Mouse (Mus musculus): ENCODE data around the gene Tmem160. TPM values are rescaled to one million over a fixed set of nuclear protein-coding genes. Genes with fewer than 3 reads are reported as not detected.

Tmem160 gene
- polyA plus RNA-seq, 1 experiment from 2014 or later = 67.2 TPM

DNA sequence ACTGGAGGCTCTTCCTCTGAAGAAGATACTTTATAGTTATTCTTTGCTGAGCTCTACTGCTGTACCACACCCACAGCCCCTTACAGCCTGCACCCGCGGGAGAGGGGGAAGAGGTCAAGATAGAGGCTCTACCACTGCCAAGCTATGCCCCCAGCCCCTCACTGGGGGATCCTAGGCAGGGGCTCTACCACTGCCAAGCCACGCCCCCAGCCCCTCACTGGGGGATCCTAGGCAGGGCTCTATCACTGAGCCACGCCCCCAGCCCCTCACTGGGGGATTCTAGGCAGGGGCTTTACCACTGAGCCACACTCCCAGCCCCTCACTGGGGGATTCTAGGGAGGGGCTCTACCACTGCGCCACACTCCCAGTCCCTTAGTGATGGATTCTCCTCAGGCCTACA is 3.7 kb downstream of the Tmem160 start:
- peaks cover 4% of the 10 kb centered on the region; the same call in 1 of the 2 replicates for H3K36me3 ChIP-seq (ENCODE audit: control insufficient read depth, insufficient read depth, low read length)
- H3K4me1 ChIP-seq (replicated peaks; ENCODE audit: control insufficient read depth, insufficient read depth, low read length) = peaks cover 5% of the 10 kb centered on the region
- H3K27ac ChIP-seq (ENCODE audit: low read depth) = no peak overlapping the region
- ATAC-seq (replicated peaks; ENCODE audit: low FRiP score, low TSS enrichment, low read depth) (no peak), DNase-seq (ENCODE audit: low spot score) (no peak)
- H3K4me3 ChIP-seq (ENCODE audit: low read depth, low read length) = no peak overlapping the region
- H3K9me3 ChIP-seq (ENCODE audit: control insufficient read depth, low read length) = no peaks in the 10 kb centered on the region
- no peak overlapping the region for H3K9ac ChIP-seq (ENCODE audit: low read length)
- H3K4me2 ChIP-seq (ENCODE audit: low read length) = no peak overlapping the region
- WGBS = 79% methylated on average over 5 of the region's 5 CpGs
- H3K27me3 ChIP-seq (replicated peaks; ENCODE audit: control insufficient read depth, insufficient read depth, low read length) = 0 out of 2 replicates have a peak, but pooled peaks cover 2% of the 10 kb centered on the region

DNA sequence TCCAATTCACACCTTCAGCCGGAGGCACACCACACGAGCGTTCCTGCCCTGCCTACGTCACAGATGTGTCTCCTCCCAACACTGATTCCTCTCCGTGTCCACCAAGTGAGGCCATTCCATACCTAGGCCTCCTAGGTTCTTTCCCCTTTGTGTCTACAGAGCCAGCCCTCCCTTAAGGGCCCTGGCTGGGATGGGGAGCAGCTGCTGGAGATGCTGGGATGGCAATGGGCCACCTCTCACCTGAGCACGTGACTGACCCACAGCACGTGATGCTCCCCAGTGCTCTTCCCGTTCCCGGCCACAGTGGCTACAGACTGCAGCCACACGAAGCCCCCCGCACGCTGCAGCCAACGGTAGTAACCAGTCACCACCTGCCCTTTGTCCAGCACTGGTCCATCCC is 8.0 kb downstream of the Tmem160 start:
- 59% methylated on average over 13 of the region's 13 CpGs for WGBS
- 0 out of 2 replicates have a peak, but pooled peaks cover 14% of the 10 kb centered on the region for H3K27me3 ChIP-seq (replicated peaks; ENCODE audit: control insufficient read depth, insufficient read depth, low read length)
- no peak for DNase-seq (ENCODE audit: low spot score)
- no peak for ATAC-seq (replicated peaks; ENCODE audit: low FRiP score, low TSS enrichment, low read depth)
- H3K36me3 ChIP-seq (ENCODE audit: control insufficient read depth, insufficient read depth, low read length) = no peaks in the 10 kb centered on the region; the same call in 1 of the 2 replicates
- no peaks in the 10 kb centered on the region for H3K4me1 ChIP-seq (replicated peaks; ENCODE audit: control insufficient read depth, insufficient read depth, low read length)
- H3K4me3 ChIP-seq (ENCODE audit: low read depth, low read length) = no peak overlapping the region
- no peaks in the 10 kb centered on the region for H3K9me3 ChIP-seq (ENCODE audit: control insufficient read depth, low read length)
- H3K4me2 ChIP-seq (ENCODE audit: low read length) = no peak overlapping the region
- H3K9ac ChIP-seq (ENCODE audit: low read length) = no peak overlapping the region
- no peak overlapping the region for H3K27ac ChIP-seq (ENCODE audit: low read depth)

- H3K27ac ChIP-seq (ENCODE audit: low read depth) = no peak overlapping the region
These were observed 8.6 kb downstream of the Tmem160 start for GRCm38 (mm10) chr7:16461151-16461550.

DNA sequence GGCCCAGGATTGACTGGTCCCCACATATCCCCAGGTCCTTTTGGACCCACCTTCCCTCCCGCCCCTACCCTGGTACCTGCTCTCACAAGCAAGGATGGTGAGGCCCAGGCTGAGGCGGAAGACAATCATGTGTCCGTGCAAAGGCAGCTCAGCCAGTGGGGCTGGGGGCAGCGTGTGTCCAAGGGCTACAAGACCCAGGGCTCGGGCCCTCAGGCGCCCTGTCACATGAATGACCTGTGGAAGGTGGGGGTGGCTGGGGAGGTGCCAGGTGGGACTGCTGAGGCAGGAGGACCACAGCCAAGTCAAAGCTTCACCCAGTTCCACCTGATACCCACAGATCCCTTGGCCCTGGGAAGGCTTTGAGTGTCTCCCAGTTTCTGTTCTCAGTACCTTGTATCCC is 9.1 kb downstream of the Tmem160 start:
- WGBS = 77% methylated on average over 6 of the region's 6 CpGs
- H3K4me2 ChIP-seq (ENCODE audit: low read length) = no peak overlapping the region
- ATAC-seq (replicated peaks; ENCODE audit: low FRiP score, low TSS enrichment, low read depth) (no peak), DNase-seq (ENCODE audit: low spot score) (no peak)
- no peak overlapping the region for H3K9ac ChIP-seq (ENCODE audit: low read length)
- H3K9me3 ChIP-seq (ENCODE audit: control insufficient read depth, low read length) = no peaks in the 10 kb centered on the region
- H3K27me3 ChIP-seq (replicated peaks; ENCODE audit: control insufficient read depth, insufficient read depth, low read length) = 0 out of 2 replicates have a peak, but pooled peaks cover 14% of the 10 kb centered on the region
- no peak overlapping the region for H3K4me3 ChIP-seq (ENCODE audit: low read depth, low read length)
- H3K4me1 ChIP-seq (replicated peaks; ENCODE audit: control insufficient read depth, insufficient read depth, low read length) = no peaks in the 10 kb centered on the region
- no peaks in the 10 kb centered on the region for H3K36me3 ChIP-seq (ENCODE audit: control insufficient read depth, insufficient read depth, low read length)
- no peak overlapping the region for H3K27ac ChIP-seq (ENCODE audit: low read depth)

More at GRCm38 (mm10) chr7:16461151-16461550, 8.6 kb downstream of the Tmem160 start:
- Histone ChIP-seq H3K4me3 (ENCODE audit: low read depth, low read length) (no peak overlapping the region), H3K4me1 (replicated peaks; ENCODE audit: control insufficient read depth, insufficient read depth, low read length) (no peaks in the 10 kb centered on the region), H3K9me3 (ENCODE audit: control insufficient read depth, low read length) (no peaks in the 10 kb centered on the region), H3K36me3 (ENCODE audit: control insufficient read depth, insufficient read depth, low read length) (no peaks in the 10 kb centered on the region), H3K27me3 (replicated peaks; ENCODE audit: control insufficient read depth, insufficient read depth, low read length) (0 out of 2 replicates have a peak, but pooled peaks cover 14% of the 10 kb centered on the region), H3K9ac (ENCODE audit: low read length) (no peak overlapping the region), H3K4me2 (ENCODE audit: low read length) (no peak overlapping the region)
- WGBS = 55% methylated on average over 6 of the region's 6 CpGs
- ATAC-seq (replicated peaks; ENCODE audit: low FRiP score, low TSS enrichment, low read depth) (no peak), DNase-seq (ENCODE audit: low spot score) (no peak)

- Histone ChIP-seq H3K36me3 (ENCODE audit: control insufficient read depth, insufficient read depth, low read length) (no peaks in the 10 kb centered on the region), H3K4me2 (ENCODE audit: low read length) (no peak overlapping the region), H3K9me3 (ENCODE audit: control insufficient read depth, low read length) (no peaks in the 10 kb centered on the region), H3K9ac (ENCODE audit: low read length) (no peak overlapping the region), H3K27me3 (replicated peaks; ENCODE audit: control insufficient read depth, insufficient read depth, low read length) (0 out of 2 replicates have a peak, but pooled peaks cover 14% of the 10 kb centered on the region), H3K4me1 (replicated peaks; ENCODE audit: control insufficient read depth, insufficient read depth, low read length) (no peaks in the 10 kb centered on the region), H3K27ac (ENCODE audit: low read depth) (no peak overlapping the region), H3K4me3 (ENCODE audit: low read depth, low read length) (no peak overlapping the region)
- ATAC-seq (replicated peaks; ENCODE audit: low FRiP score, low TSS enrichment, low read depth) = peak; percentile 51; the same call in 1 of the 2 replicates
- under 1% methylated on average over 14 of the region's 14 CpGs for WGBS
- peak; percentile 95 for DNase-seq (ENCODE audit: low spot score)
These were observed 10.6 kb downstream of the Tmem160 start for GRCm38 (mm10) chr7:16463214-16463613.

- DNase-seq (ENCODE audit: low spot score) (peak; percentile 89), ATAC-seq (replicated peaks; ENCODE audit: low FRiP score, low TSS enrichment, low read depth) (peak; percentile 34)
- no peak overlapping the region for H3K4me2 ChIP-seq (ENCODE audit: low read length)
- 0 out of 2 replicates have a peak, but pooled peaks cover 14% of the 10 kb centered on the region for H3K27me3 ChIP-seq (replicated peaks; ENCODE audit: control insufficient read depth, insufficient read depth, low read length)
- H3K27ac ChIP-seq (ENCODE audit: low read depth) = no peak overlapping the region
- no peaks in the 10 kb centered on the region for H3K36me3 ChIP-seq (ENCODE audit: control insufficient read depth, insufficient read depth, low read length)
- WGBS = 15% methylated on average over 8 of the region's 8 CpGs
- H3K4me1 ChIP-seq (replicated peaks; ENCODE audit: control insufficient read depth, insufficient read depth, low read length) = no peaks in the 10 kb centered on the region
- H3K9me3 ChIP-seq (ENCODE audit: control insufficient read depth, low read length) = no peaks in the 10 kb centered on the region
- no peak overlapping the region for H3K4me3 ChIP-seq (ENCODE audit: low read depth, low read length)
- H3K9ac ChIP-seq (ENCODE audit: low read length) = no peak overlapping the region
These were observed 12.6 kb downstream of the Tmem160 start for GRCm38 (mm10) chr7:16465160-16465559.

- 93% methylated on average over 5 of the region's 5 CpGs for WGBS
- no peak overlapping the region for H3K4me3 ChIP-seq (ENCODE audit: low read depth, low read length)
- no peak overlapping the region for H3K9ac ChIP-seq (ENCODE audit: low read length)
- 0 out of 2 replicates have a peak, but pooled peaks cover 14% of the 10 kb centered on the region for H3K27me3 ChIP-seq (replicated peaks; ENCODE audit: control insufficient read depth, insufficient read depth, low read length)
- ATAC-seq (replicated peaks; ENCODE audit: low FRiP score, low TSS enrichment, low read depth) (peak; percentile 15; the same call in 1 of the 2 replicates), DNase-seq (ENCODE audit: low spot score) (no peak)
- no peaks in the 10 kb centered on the region for H3K36me3 ChIP-seq (ENCODE audit: control insufficient read depth, insufficient read depth, low read length)
- no peaks in the 10 kb centered on the region for H3K4me1 ChIP-seq (replicated peaks; ENCODE audit: control insufficient read depth, insufficient read depth, low read length)
- H3K4me2 ChIP-seq (ENCODE audit: low read length) = no peak overlapping the region
- H3K9me3 ChIP-seq (ENCODE audit: control insufficient read depth, low read length) = no peaks in the 10 kb centered on the region
- no peak overlapping the region for H3K27ac ChIP-seq (ENCODE audit: low read depth)
These were observed 13.0 kb downstream of the Tmem160 start for GRCm38 (mm10) chr7:16465568-16465967.

DNA sequence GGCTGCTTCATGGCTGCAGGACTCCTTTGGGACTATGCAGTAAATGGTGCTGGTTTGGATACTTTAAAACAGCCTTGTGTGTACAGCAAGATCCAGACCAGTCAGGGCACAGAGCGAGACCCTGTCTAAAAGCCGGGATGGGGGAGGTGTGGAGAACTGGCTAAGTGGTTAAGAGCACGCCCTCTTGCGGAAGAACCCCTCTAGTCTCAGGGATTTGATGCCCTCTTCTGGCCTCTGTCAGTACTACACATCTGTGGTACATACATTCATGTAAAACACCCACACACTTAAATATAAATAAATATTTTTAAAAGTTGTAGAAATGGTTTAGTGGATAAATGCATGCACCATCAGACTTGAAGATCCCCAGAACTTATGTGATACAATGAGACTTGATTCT is 14.0 kb downstream of the Tmem160 start:
- Histone ChIP-seq H3K9ac (ENCODE audit: low read length) (no peak overlapping the region), H3K27ac (ENCODE audit: low read depth) (no peak overlapping the region), H3K4me3 (ENCODE audit: low read depth, low read length) (no peak overlapping the region), H3K36me3 (ENCODE audit: control insufficient read depth, insufficient read depth, low read length) (no peaks in the 10 kb centered on the region), H3K9me3 (ENCODE audit: control insufficient read depth, low read length) (no peaks in the 10 kb centered on the region), H3K4me1 (replicated peaks; ENCODE audit: control insufficient read depth, insufficient read depth, low read length) (no peaks in the 10 kb centered on the region), H3K4me2 (ENCODE audit: low read length) (no peak overlapping the region), H3K27me3 (replicated peaks; ENCODE audit: control insufficient read depth, insufficient read depth, low read length) (peaks cover 18% of the 10 kb centered on the region)
- DNase-seq (ENCODE audit: low spot score) (no peak), ATAC-seq (replicated peaks; ENCODE audit: low FRiP score, low TSS enrichment, low read depth) (no peak)
- 63% methylated on average over 4 of the region's 4 CpGs for whole genome bisulfite sequencing

- Histone ChIP-seq H3K27ac (ENCODE audit: low read depth) (no peak overlapping the region), H3K4me1 (replicated peaks; ENCODE audit: control insufficient read depth, insufficient read depth, low read length) (no peaks in the 10 kb centered on the region), H3K9me3 (ENCODE audit: control insufficient read depth, low read length) (no peaks in the 10 kb centered on the region), H3K36me3 (ENCODE audit: control insufficient read depth, insufficient read depth, low read length) (no peaks in the 10 kb centered on the region), H3K27me3 (replicated peaks; ENCODE audit: control insufficient read depth, insufficient read depth, low read length) (peaks cover 29% of the 10 kb centered on the region), H3K4me2 (ENCODE audit: low read length) (no peak overlapping the region), H3K9ac (ENCODE audit: low read length) (no peak overlapping the region), H3K4me3 (ENCODE audit: low read depth, low read length) (no peak overlapping the region)
- ATAC-seq (replicated peaks; ENCODE audit: low FRiP score, low TSS enrichment, low read depth) (no peak), DNase-seq (ENCODE audit: low spot score) (no peak)
- 32% methylated on average over 5 of the region's 5 CpGs for whole genome bisulfite sequencing
These were observed 15.5 kb downstream of the Tmem160 start for GRCm38 (mm10) chr7:16468115-16468514.

Measured in intestine, embryonic 14.5 days (tissue).